Mouse (Mus musculus) heart, adult 2 months (tissue): ENCODE data around the gene Gm10277.

ENCODE experiments used
- CTCF ChIP-seq: fragments of 200-600 bp; IDR thresholded peaks from 2 replicates; pipeline ENCODE4 v1.8.1; 2022; ENCODE audit warnings: antibody characterized with exemption, mild to moderate bottlenecking, moderate library complexity
- EP300 ChIP-seq: fragments of 200-500 bp; IDR thresholded peaks from 2 replicates; pipeline ENCODE4 v1.6.1; 2011; ENCODE audit warnings: low read depth, low read length, control low read depth; ENCODE audit not compliant: insufficient read depth
- POLR2A ChIP-seq: fragments of 200-500 bp; IDR thresholded peaks from 2 replicates; pipeline ENCODE4 v1.6.1; 2011; ENCODE audit warnings: mild to moderate bottlenecking, low read depth, low read length, control low read depth; ENCODE audit not compliant: insufficient read depth

GRCm38 (mm10) chr11:77826311-77826710 is 38.8 kb upstream of the Gm10277 start:
- TF ChIP-seq CTCF (no peak), POLR2A (no peak), EP300 (no peak)
